Mouse (Mus musculus): ENCODE measurements around the gene Avil. TPM values are rescaled to one million over a fixed set of nuclear protein-coding genes. Genes with fewer than 3 reads are reported as not detected.

Gene Avil
- polyA plus RNA-seq, 1 experiment from 2014 or later = 5.5 TPM

DNA sequence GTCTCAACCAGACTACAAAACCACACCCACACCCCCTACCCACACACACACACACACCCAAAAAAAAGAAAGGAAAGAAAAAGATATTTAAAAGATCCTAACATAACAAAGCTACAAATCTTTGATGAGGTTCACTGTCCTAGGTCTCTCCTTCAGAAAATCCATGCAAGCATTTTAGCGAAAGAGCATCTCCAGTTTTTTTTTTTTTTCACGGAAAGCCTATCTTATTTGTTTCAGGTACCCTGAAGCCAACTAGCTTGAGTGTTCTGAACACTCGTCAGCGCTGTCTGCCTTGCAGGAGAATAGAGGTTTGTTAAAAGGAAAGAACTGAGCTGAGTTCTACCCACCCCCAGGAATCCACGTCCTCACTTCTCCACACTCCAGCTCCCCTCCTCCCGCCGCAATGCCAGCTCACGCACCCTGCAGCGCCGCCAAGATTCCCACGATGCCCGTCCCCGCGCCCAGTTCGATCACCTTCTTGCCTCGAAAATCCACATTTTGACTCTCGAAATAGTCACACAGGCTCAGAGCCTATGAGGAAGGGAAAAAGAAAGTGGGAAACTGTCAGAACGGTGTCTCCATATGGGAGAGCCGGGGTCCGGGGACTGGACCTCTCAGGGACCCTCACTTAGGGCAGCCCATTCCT, 40.2 kb downstream of the Avil start:
- ATAC-seq (ENCODE audit: low FRiP score) = peak; percentile 1; the same call in 1 of the 2 replicates
- Histone ChIP-seq H3K4me2 (peak overlapping the region; percentile 98), H3K4me1 (replicated peaks) (peaks cover 22% of the 10 kb centered on the region), H3K27me3 (peaks cover 29% of the 10 kb centered on the region), H3K36me3 (peaks cover 9% of the 10 kb centered on the region), H3K9me3 (no peaks in the 10 kb centered on the region), H3K9ac (peak overlapping the region; percentile 81), H3K4me3 (peak overlapping the region; percentile 82), H3K27ac (no peak overlapping the region)
- 1% methylated on average over 20 of the region's 20 CpGs for WGBS

DNA sequence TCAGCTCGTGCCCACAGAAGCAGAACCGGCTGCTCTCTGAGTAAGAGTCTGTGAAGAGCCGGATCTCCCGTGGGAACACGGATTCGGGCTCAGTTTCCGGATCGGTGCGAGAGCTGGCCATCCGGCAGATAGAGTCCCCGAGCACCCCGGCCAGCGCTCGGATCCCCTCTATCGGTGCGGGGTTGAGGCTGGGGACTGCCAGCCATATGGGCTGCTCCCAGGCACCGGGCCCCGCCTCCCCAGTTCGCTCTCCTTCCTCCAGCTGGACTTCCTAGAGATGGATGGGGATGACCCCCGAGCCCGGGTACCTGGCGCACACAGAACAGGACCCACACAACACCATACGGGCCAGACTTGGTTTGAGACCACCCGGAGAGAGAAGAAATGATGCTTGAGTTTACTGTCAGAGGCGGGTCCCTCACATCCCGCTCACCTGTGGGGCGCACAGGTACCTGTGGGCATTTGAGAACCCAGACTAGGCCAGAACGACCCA, 40.8 kb downstream of the Avil start, which contains the start of the genes Mettl1 and Eef1akmt3:
Mettl1 (plus strand) TSS at position 141 of the 493 bp plus-strand sequence.
Eef1akmt3 (minus strand) TSS at position 240 of the 493 bp plus-strand sequence.
- peak within 1 kb of the TSS; percentile 81 for H3K9ac ChIP-seq
- H3K4me2 ChIP-seq = peak within 1 kb of the TSS; percentile 98
- peaks cover 9% of the 10 kb centered on the region for H3K36me3 ChIP-seq
- ATAC-seq (ENCODE audit: low FRiP score) = peak; percentile 86
- WGBS = under 1% methylated on average over 28 of the region's 28 CpGs
- peak within 1 kb of the TSS; percentile 82 for H3K4me3 ChIP-seq
- H3K9me3 ChIP-seq = no peaks in the 10 kb centered on the region
- peaks cover 22% of the 10 kb centered on the region for H3K4me1 ChIP-seq (replicated peaks)
- peaks cover 25% of the 10 kb centered on the region for H3K27me3 ChIP-seq
- H3K27ac ChIP-seq = 0 out of 2 replicates have a peak within 1 kb of the TSS, but pooled peaks have one; percentile 37

DNA sequence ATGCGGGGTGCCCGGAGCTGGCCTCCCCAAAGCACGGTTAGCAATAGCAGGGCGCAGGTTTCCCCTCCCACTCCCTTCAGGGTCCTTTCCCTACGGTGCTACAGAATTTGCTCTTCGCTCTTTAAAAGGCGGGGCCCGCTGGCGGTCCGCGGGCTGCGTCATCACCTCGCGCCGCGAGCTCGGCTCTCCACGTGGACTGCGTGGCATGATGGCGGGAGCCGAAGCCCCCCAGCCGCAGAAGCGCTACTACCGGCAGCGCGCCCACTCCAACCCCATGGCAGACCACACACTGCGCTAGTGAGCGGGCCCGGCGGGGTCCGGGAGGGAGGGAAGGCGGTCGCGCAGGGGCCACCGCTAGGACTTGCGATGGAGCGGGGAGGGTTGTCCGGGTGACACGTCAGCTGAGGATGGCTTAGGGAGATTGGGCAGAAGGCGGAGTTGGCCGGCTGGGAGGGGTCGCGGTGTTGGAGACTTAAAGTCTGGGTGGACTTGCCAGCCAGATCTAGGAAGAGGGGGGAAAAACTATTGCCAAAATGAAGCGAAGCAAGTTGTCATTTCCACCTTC, 41.3 kb downstream of the Avil start:
- ATAC-seq (ENCODE audit: low FRiP score) = peak; percentile 86
- Histone ChIP-seq H3K27me3 (peaks cover 29% of the 10 kb centered on the region), H3K4me3 (peak overlapping the region; percentile 82), H3K9ac (peak overlapping the region; percentile 81), H3K4me2 (peak overlapping the region; percentile 98), H3K27ac (0 out of 2 replicates have a peak overlapping the region, but pooled peaks have one; percentile 37), H3K36me3 (peaks cover 9% of the 10 kb centered on the region), H3K9me3 (no peaks in the 10 kb centered on the region), H3K4me1 (replicated peaks) (peaks cover 22% of the 10 kb centered on the region)
- WGBS = under 1% methylated on average over 44 of the region's 44 CpGs

DNA sequence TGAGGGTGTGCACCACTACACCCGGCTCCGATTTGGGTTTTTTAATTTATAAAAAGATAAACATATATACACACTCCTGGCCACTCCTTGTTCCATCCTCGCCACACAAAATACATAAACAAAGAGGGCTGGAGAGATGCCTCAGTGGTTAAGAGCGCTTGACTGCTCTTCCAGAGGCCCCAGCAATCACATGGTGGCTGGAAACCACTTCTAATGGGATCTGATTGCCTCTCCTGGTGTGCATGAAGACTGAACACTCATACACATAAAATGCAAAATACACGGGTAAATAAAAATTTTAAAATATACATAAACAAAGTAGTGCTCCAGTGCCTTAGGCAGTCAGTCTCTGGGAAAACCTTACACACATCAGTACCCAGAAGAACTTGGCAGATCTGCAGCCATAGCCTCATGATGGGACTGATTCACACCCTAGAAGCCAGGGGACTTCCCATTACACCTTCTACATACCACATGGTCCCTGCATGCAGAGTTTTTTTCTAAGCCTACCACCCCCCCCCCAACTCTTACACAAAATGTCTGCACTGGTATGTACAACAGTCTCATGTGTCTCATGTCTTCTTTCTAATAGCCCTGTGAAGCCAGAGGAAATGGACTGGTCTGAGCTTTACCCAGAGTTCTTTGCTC, 42.1 kb downstream of the Avil start:
- 21% methylated on average over 5 of the region's 5 CpGs for WGBS
- H3K4me2 ChIP-seq = peak overlapping the region; percentile 98
- peak overlapping the region; percentile 81 for H3K9ac ChIP-seq
- ATAC-seq (ENCODE audit: low FRiP score) = no peak
- peaks cover 22% of the 10 kb centered on the region for H3K4me1 ChIP-seq (replicated peaks)
- H3K4me3 ChIP-seq = peak overlapping the region; percentile 82
- no peaks in the 10 kb centered on the region for H3K9me3 ChIP-seq
- H3K27ac ChIP-seq = no peak overlapping the region
- peaks cover 36% of the 10 kb centered on the region for H3K27me3 ChIP-seq
- peaks cover 9% of the 10 kb centered on the region for H3K36me3 ChIP-seq

DNA sequence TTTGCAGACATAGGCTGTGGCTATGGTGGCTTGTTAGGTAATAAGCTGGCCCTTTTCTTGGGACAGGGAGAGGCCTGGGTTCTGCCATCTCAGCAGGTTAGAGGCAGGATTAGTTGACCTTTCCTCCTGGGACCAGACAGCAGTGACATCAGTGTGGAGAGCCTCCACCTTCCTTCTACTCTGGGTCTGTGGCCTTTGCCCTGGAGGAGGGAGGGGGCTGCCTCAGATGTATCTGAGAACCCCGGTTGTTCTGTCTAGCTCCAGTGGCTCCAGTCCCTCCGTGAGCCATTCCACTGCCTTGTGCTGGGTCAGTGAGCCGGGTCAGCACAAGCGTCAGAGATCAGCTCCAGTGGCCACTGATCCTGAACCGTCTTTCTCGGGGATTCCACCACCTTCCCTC, 42.7 kb downstream of the Avil start:
- no peak for ATAC-seq (ENCODE audit: low FRiP score)
- H3K4me2 ChIP-seq = no peak overlapping the region

DNA sequence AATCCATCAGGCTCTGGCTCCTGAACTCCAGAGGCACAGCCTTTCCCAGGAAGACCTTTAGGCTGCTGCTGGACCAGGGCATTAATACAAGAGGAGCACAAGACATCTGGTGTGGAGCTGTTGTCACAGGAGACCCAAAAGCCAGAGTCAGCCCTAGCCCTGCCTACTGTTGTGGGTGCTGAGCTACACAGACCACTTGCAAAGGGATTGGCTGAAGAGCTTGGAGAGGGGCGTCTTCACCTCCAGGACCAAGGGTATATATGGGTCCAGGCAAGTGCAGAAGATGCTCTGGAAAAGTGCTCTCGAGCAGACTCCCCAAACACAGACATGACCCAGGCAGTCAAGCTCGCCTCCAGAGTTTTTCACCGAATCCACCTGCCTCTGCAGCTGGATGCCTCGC, 47.4 kb downstream of the Avil start, which contains the start of gene Cyp27b1:
Cyp27b1 (plus strand) TSS at position 297 of the 400 bp plus-strand sequence.
- H3K4me1 ChIP-seq (replicated peaks) = peaks cover 17% of the 10 kb centered on the region
- H3K4me2 ChIP-seq = no peak within 1 kb of the TSS
- peak within 1 kb of the TSS; percentile 5; the same call in 1 of the 2 replicates for H3K4me3 ChIP-seq
- H3K36me3 ChIP-seq = peaks cover 11% of the 10 kb centered on the region
- H3K27ac ChIP-seq = no peak within 1 kb of the TSS
- H3K9ac ChIP-seq = no peak within 1 kb of the TSS
- peaks cover 64% of the 10 kb centered on the region for H3K27me3 ChIP-seq
- H3K9me3 ChIP-seq = no peaks in the 10 kb centered on the region
- ATAC-seq (ENCODE audit: low FRiP score) = no peak
- 27% methylated on average over 5 of the region's 5 CpGs for WGBS

More for the DNA sequence above, 42.7 kb downstream of the Avil start:
- Histone ChIP-seq H3K36me3 (peaks cover 9% of the 10 kb centered on the region), H3K4me3 (no peak overlapping the region), H3K9me3 (no peaks in the 10 kb centered on the region), H3K4me1 (replicated peaks) (peaks cover 22% of the 10 kb centered on the region), H3K27ac (no peak overlapping the region), H3K9ac (no peak overlapping the region), H3K27me3 (peaks cover 42% of the 10 kb centered on the region)
- 86% methylated on average over 6 of the region's 6 CpGs for WGBS

DNA sequence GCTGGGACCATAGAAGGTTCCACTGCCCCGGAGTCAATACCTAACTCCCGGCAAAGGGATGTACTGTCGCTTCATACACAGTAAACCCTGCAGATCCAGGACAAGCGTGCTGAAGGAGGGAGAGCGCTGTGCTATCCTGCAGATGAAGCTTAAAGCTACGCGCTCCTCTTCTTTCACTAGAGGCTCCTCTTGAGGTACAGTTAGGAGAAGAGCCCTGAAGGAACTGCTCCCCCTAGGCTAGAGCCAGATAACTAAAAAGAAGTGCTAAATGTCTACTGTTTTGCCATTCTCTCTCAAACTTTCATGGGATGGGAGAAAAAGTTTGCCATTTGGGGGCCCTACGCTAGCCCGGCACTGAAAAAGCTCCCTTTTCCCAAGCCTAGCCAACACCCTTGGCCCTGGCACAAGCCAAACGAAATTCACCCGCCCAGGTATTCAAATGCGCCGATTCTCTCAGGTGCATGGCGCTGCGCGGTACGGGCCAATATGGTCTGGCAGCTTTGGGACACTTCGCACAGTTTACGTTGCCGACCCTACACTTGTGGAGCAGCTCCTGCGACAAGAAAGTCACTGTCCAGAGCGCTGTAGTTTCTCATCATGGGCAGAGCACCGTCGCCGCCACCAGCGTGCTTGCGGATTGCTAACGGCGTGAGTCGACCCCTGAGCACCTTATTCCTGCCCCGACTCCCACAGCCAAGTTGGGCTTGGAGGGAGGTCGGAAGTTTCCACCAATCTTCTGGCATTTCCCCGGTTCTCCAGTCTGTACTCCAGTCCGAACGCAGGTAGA, 48.3 kb downstream of the Avil start:
- no peak for ATAC-seq (ENCODE audit: low FRiP score)
- Histone ChIP-seq H3K4me1 (replicated peaks) (peaks cover 14% of the 10 kb centered on the region), H3K4me3 (peak overlapping the region; percentile 5; the same call in 1 of the 2 replicates), H3K27ac (no peak overlapping the region), H3K4me2 (no peak overlapping the region), H3K36me3 (peaks cover 19% of the 10 kb centered on the region), H3K9me3 (no peaks in the 10 kb centered on the region), H3K9ac (no peak overlapping the region), H3K27me3 (peaks cover 64% of the 10 kb centered on the region)
- WGBS = 3% methylated on average over 35 of the region's 35 CpGs

DNA sequence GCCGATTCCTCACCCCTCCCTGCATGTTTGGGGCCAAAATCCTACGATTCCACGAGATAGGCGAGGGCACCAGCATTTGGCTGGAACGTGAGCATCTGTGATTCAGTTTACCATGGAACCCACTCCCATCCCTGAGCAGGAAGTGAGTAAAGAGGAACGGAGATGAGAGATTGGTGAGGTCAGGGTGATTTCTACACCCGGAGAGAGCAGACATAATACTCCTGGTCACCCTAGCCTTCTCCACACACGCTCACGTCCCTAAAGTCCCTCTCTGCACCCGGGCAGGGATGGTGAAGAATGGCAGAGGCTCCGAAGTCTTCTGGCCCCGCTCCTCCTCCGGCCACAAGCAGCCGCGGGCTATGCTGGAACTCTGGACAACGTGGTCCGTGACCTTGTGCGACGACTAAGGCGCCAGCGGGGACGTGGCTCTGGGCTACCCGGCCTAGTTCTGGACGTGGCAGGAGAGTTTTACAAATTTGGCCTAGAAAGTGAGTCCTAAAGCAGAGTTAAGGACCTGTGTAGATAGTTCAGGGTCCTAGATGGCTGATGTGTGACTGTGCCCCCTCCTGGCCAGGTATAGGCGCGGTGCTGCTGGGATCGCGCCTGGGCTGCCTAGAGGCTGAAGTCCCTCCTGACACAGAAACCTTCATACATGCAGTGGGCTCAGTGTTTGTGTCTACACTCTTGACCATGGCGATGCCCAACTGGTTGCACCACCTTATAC, 49.0 kb downstream of the Avil start:
- Histone ChIP-seq H3K36me3 (peaks cover 24% of the 10 kb centered on the region), H3K9me3 (no peaks in the 10 kb centered on the region), H3K4me2 (no peak overlapping the region), H3K27ac (no peak overlapping the region), H3K27me3 (peaks cover 64% of the 10 kb centered on the region), H3K4me1 (replicated peaks) (peaks cover 16% of the 10 kb centered on the region), H3K9ac (no peak overlapping the region), H3K4me3 (no peak overlapping the region; the same call in 1 of the 2 replicates)
- no peak for ATAC-seq (ENCODE audit: low FRiP score)
- WGBS = 2% methylated on average over 29 of the region's 29 CpGs

DNA sequence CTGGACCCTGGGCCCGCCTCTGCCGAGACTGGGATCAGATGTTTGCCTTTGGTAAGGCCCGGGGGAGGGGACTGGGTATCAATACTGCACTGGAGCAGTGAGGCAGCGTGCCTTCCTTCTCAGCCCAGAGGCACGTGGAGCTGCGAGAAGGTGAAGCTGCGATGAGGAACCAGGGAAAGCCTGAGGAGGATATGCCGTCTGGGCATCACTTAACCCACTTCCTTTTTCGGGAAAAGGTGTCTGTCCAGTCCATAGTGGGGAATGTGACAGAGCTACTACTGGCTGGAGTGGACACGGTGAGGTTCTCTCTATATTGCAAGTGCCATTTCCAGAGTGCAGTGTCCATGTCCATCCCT, 49.6 kb downstream of the Avil start:
- ATAC-seq (ENCODE audit: low FRiP score) = no peak
- Histone ChIP-seq H3K36me3 (peaks cover 24% of the 10 kb centered on the region), H3K27ac (no peak overlapping the region), H3K4me2 (no peak overlapping the region), H3K4me3 (no peak overlapping the region), H3K9me3 (no peaks in the 10 kb centered on the region), H3K9ac (no peak overlapping the region), H3K4me1 (replicated peaks) (peaks cover 21% of the 10 kb centered on the region), H3K27me3 (peaks cover 64% of the 10 kb centered on the region)
- 20% methylated on average over 10 of the region's 10 CpGs for WGBS

DNA sequence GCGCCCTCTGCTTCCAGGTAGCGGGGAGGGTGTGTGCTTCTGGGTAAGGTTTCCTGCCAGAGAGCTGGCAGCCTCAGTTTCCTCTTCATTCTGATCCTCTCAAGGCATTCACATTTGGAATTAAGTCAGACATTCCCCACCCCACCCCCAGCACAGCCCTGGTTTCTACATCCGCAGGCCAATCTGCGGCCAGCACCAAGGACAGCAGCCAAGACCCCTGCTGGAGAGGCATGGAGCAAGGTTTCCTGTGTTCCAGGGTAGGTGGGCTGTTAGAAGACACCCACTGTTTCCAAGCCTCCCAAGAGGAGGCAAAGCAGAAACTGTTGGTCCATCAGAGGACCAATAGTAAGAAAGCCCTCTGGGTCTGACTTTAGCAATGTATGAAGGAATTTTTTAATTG, 54.1 kb downstream of the Avil start:
- no peak for ATAC-seq (ENCODE audit: low FRiP score)
- no peak overlapping the region for H3K27ac ChIP-seq
- H3K4me3 ChIP-seq = no peak overlapping the region
- no peak overlapping the region for H3K9ac ChIP-seq
- WGBS = 65% methylated on average over 4 of the region's 4 CpGs
- H3K9me3 ChIP-seq = no peaks in the 10 kb centered on the region
- peaks cover 43% of the 10 kb centered on the region for H3K4me1 ChIP-seq (replicated peaks)
- H3K36me3 ChIP-seq = peaks cover 50% of the 10 kb centered on the region
- peaks cover 30% of the 10 kb centered on the region for H3K27me3 ChIP-seq
- no peak overlapping the region for H3K4me2 ChIP-seq

DNA sequence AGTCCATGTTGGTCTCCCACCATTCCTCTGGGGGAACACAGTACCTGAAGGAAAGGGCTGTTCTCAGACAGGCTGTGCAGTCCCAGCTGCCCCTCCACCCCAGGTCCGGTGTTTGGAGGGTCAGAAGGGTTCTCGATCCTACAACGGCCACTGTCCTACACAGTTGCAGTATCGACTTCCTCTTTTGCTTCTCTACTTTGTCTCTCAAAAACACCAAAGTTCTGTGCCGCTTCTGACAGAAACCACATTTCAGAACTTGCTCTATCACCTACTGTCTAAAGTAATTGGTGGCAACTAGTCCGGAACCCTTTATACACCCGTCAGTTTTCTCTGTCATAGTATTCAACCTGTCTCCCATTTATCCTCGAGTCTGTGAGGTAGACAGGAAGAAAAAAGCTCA, 54.9 kb downstream of the Avil start:
- no peaks in the 10 kb centered on the region for H3K9me3 ChIP-seq
- H3K9ac ChIP-seq = no peak overlapping the region
- no peak for ATAC-seq (ENCODE audit: low FRiP score)
- no peak overlapping the region for H3K27ac ChIP-seq
- no peak overlapping the region for H3K4me3 ChIP-seq
- H3K36me3 ChIP-seq = peaks cover 50% of the 10 kb centered on the region
- peaks cover 39% of the 10 kb centered on the region for H3K4me1 ChIP-seq (replicated peaks)
- H3K27me3 ChIP-seq = peaks cover 23% of the 10 kb centered on the region
- WGBS = 93% methylated on average over 8 of the region's 8 CpGs
- H3K4me2 ChIP-seq = no peak overlapping the region
